Mouse (Mus musculus) lung, adult 2 months (tissue): Measurements from ENCODE around the gene Ctsw.

ENCODE experiments used
- CTCF ChIP-seq: fragments of 200-500 bp; IDR thresholded peaks from 2 replicates; pipeline ENCODE4 v1.5.1; 2011; ENCODE audit warnings: mild to moderate bottlenecking, low read length, control low read depth; ENCODE audit not compliant: insufficient read depth
- POLR2A ChIP-seq: fragments of 200-500 bp; IDR thresholded peaks from 2 replicates; pipeline ENCODE4 v1.6.1; 2011; ENCODE audit warnings: low read depth, mild to moderate bottlenecking, control low read depth, low read length, borderline replicate concordance; ENCODE audit errors: extremely low read depth

- TF ChIP-seq CTCF (no peak), POLR2A (no peak)
Observed at GRCm38 (mm10) chr19:5429219-5429618, 39.1 kb downstream of the Ctsw start.
